Mouse (Mus musculus) heart, embryonic 14.5 days (tissue): ENCODE results near the gene Limd2. TPM values are rescaled to one million over a fixed set of nuclear protein-coding genes. Genes with fewer than 3 reads are reported as not detected.

ENCODE experiments used
- ATAC-seq: fragments of 200-750 bp; cut with Nextera tagmentation; 2 replicates; pipeline ENCODE4 v1.8.0; 2017; ENCODE audit warnings: low read depth, moderate TSS enrichment; ENCODE audit not compliant: insufficient number of reproducible peaks, insufficient read depth, low FRiP score
- H3K27ac ChIP-seq, 2 experiments: fragments of 200-500 bp in 1 of 2; fragments of 300-500 bp in 1 of 2; sonication (generic) in 1 of 2; replicated peaks in 1 of 2; 2 replicates each; pipeline ENCODE4 v1.5.1; 2012 to 2014; ENCODE audit warnings: low read depth in 2 of 2, low read length in 2 of 2, control low read depth in 1 of 2, mild to moderate bottlenecking in 1 of 2, mixed read lengths in 1 of 2; ENCODE audit not compliant: control insufficient read depth in 1 of 2, insufficient read depth in 1 of 2
- H3K27me3 ChIP-seq: fragments of 300-500 bp; sonication (generic); 2 replicates; pipeline ENCODE4 v1.6.1; 2014; ENCODE audit warnings: mild to moderate bottlenecking, low read length, control low read depth; ENCODE audit not compliant: control insufficient read depth, insufficient read depth
- H3K36me3 ChIP-seq: fragments of 300-500 bp; sonication (generic); 2 replicates; pipeline ENCODE4 v1.6.1; 2014; ENCODE audit warnings: mild to moderate bottlenecking, control low read depth, low read length, mixed read lengths; ENCODE audit not compliant: control insufficient read depth, insufficient read depth
- H3K4me1 ChIP-seq, 2 experiments: fragments of 200-500 bp in 1 of 2; fragments of 300-500 bp in 1 of 2; sonication (generic) in 1 of 2; 2 replicates each; pipeline ENCODE4 v1.6.1; 2012 to 2014; ENCODE audit warnings: low read length in 2 of 2, control low read depth in 1 of 2, mixed read lengths in 1 of 2; ENCODE audit not compliant: control insufficient read depth in 2 of 2, insufficient read depth in 2 of 2
- H3K4me2 ChIP-seq: fragments of 300-500 bp; sonication (generic); 2 replicates; pipeline ENCODE4 v1.6.1; 2014; ENCODE audit warnings: mild to moderate bottlenecking, low read length
- H3K4me3 ChIP-seq, 2 experiments: fragments of 200-500 bp in 1 of 2; fragments of 300-500 bp in 1 of 2; sonication (generic) in 1 of 2; 2 replicates each; pipeline ENCODE4 v1.5.1; 2012 to 2014; ENCODE audit warnings: low read length in 2 of 2, mild to moderate bottlenecking in 2 of 2, control low read depth in 1 of 2, low read depth in 1 of 2, moderate library complexity in 1 of 2; ENCODE audit not compliant: control insufficient read depth in 1 of 2, insufficient read depth in 1 of 2
- H3K9ac ChIP-seq: fragments of 300-500 bp; sonication (generic); 2 replicates; pipeline ENCODE4 v1.6.1; 2014; ENCODE audit warnings: mild to moderate bottlenecking, low read length
- H3K9me3 ChIP-seq: fragments of 300-500 bp; sonication (generic); 2 replicates; pipeline ENCODE4 v1.6.1; 2016; ENCODE audit warnings: low read length, control low read depth; ENCODE audit not compliant: control insufficient read depth
- WGBS: fragments of 180-500 bp; shearing (Covaris S2); extraction: QIAGEN DNeasy Blood & Tissue Kit; methylation state at CpG from one replicate; pipeline ENCODE4 v1.1.7; 2014; 5-methylcytosine and 5-hydroxymethylcytosine counted together
- polyA plus RNA-seq: library from polyadenylated mRNA; unstranded; fragments of >200 nt; fragmentation: Nextera tagmentation; extraction: Ambion mirVana; gene quantifications from 2 replicates; pipeline ENCODE4 v1.2.1, GENCODE M21; 2014

Limd2 gene
- polyA plus RNA-seq, 1 experiment from 2014 or later, result 84.6 TPM

DNA sequence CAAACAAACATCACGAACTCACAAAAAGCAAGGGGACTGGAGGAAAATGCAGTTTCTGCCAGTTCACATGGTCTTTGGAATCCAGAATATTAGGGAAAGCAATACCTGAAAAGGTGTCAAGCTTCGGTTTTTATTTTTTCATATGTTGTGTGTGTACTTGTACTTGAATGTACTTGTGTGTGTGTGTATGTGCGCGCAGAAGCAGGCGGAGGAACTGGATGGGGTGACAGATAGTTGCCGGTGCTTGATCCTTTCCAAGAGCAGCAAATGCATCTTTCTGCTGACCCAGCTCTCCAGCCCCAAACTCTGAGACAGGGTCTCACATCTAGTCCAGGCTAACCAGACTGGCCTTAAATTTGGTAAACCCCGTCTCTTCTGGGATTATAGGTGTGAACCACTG lies 34.2 kb upstream of the Limd2 start:
- H3K9me3 ChIP-seq, result no peaks in the 10 kb centered on the region
- WGBS, result 84% methylated on average over 7 of the region's 7 CpGs

DNA sequence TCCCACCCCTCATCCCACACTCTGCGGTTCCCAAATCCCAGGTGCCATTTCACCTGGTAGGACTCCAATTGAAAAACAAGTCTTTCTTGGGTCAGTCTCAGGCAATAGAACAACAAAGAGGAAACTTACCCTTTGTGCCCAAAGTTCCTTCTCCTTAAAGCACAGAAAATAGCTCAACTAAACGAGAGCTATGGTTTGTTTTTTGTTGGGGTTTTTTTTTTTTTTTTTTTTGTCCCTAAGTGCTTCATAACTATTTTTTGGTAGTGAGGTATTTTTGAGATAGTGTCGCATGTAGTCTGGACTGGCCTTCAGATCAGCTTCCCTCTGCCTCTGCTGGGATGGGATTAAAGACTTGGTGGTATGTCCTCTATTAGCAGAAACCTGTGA lies 33.5 kb upstream of the Limd2 start:
- no peaks in the 10 kb centered on the region for H3K27me3 ChIP-seq
- peak overlapping the region; percentile 66 to 83 for H3K4me3 ChIP-seq
- H3K36me3 ChIP-seq, result peaks cover 34% of the 10 kb centered on the region
- ATAC-seq, result no peak
- 26% methylated on average over 3 of the region's 3 CpGs for WGBS
- peak overlapping the region; percentile 82 for H3K4me2 ChIP-seq
- no peaks in the 10 kb centered on the region for H3K9me3 ChIP-seq
- peak overlapping the region; percentile 79 for H3K9ac ChIP-seq
- peak overlapping the region; percentile 78 to 84 for H3K27ac ChIP-seq
- H3K4me1 ChIP-seq, result peaks cover 2 to 14% of the 10 kb centered on the region in 2 experiments; a peak in 3 of 4 replicates

More for the DNA sequence above, 34.2 kb upstream of the Limd2 start:
- no peak overlapping the region for H3K4me3 ChIP-seq
- no peak for ATAC-seq
- no peak overlapping the region for H3K9ac ChIP-seq
- H3K4me2 ChIP-seq, result no peak overlapping the region
- H3K27me3 ChIP-seq, result no peaks in the 10 kb centered on the region
- peaks cover 2 to 14% of the 10 kb centered on the region in 2 experiments; a peak in 3 of 4 replicates for H3K4me1 ChIP-seq
- peak overlapping the region in 1 of 2 experiments; percentile 35; a peak in 1 of 4 replicates for H3K27ac ChIP-seq
- peaks cover 40% of the 10 kb centered on the region for H3K36me3 ChIP-seq

DNA sequence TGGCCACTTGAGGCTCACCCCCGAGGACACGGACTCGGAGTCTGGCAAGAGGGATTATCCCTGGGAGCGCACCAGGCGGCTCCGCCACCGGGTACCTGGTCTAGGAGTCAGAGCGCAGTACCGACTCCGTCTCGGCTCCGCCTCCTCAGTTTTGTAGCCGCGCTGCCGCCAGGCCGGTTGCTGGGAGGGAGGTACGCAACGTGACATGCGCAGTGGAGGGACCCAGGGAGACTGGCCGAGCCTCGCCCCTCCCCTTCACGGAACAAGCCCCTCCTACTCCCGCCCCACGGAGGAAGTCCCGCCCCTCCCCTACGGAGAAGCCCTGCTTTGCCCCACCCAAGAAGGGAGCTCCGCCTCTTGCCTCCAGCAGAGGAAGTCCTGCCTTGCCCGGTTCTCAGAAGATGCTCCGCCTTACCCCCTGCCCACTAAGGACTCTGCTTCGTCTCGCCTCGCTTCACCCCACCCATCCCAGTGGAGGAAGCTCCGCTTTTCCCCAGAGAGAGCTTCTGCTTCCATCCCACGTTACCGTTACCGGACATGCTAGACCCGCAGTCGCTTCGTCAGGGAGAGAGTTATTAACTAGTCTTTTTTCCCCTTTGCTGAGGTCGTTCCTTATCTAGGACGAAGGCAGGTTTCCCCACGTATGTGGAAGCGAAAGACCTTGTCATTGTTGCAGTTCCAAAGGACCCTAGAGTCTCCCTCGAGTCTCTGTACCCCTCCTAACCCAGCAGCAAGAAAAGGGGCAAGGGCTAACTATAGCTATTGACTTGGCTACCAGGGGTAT lies 32.9 kb upstream of the Limd2 start:
- peak; percentile 97 for ATAC-seq
- Histone ChIP-seq H3K27me3 (no peaks in the 10 kb centered on the region), H3K27ac (peak overlapping the region; percentile 85 to 88), H3K4me2 (peak overlapping the region; percentile 82), H3K4me3 (peak overlapping the region; percentile 83 to 91), H3K9ac (peak overlapping the region; percentile 85), H3K36me3 (peaks cover 29% of the 10 kb centered on the region), H3K4me1 (peaks cover 2 to 14% of the 10 kb centered on the region in 2 experiments; a peak in 3 of 4 replicates), H3K9me3 (no peaks in the 10 kb centered on the region)
- under 1% methylated on average over 41 of the region's 44 CpGs for WGBS

DNA sequence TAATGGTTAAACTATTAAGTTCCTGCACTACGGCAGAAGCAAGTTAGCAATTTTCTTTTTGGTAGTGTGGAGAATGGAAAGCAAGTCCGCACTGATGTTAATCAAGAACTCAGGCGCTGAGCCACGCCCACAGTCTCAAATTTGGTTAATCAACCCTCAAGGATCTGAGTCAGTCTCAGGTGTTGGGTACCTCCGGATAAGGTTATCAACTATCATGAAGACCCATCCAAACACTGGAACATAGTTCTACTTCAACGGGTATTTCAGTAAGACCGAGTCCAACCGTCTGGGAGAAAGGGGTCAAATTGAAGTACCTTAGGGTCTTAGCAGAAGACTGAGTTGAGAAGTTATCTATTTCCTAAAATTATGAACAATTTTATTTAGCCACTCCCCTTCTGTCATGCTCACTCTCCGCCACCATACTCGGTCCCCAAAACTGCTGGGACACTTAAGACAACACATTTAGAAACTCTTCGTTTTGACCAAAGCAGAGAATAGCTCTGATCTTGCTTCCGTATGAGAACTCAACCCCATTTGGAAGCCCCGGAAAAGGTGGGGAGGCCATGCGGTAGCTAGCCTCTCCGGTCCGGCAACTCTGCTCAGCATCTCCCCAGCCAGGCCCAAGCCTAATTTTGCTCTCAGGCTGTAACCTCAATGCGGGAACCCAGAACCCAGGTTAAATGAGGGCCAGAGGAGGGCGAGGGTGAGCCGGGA lies 32.2 kb upstream of the Limd2 start:
- ATAC-seq, result peak; percentile 2; the same call in 1 of the 2 replicates
- no peaks in the 10 kb centered on the region for H3K9me3 ChIP-seq
- H3K27me3 ChIP-seq, result no peaks in the 10 kb centered on the region
- H3K36me3 ChIP-seq, result peaks cover 21% of the 10 kb centered on the region
- H3K27ac ChIP-seq, result peak overlapping the region; percentile 85 to 88
- H3K4me2 ChIP-seq, result peak overlapping the region; percentile 82
- peak overlapping the region; percentile 83 to 91 for H3K4me3 ChIP-seq
- peaks cover 2 to 14% of the 10 kb centered on the region in 2 experiments; a peak in 3 of 4 replicates for H3K4me1 ChIP-seq
- peak overlapping the region; percentile 85 for H3K9ac ChIP-seq
- WGBS, result 11% methylated on average over 19 of the region's 19 CpGs

DNA sequence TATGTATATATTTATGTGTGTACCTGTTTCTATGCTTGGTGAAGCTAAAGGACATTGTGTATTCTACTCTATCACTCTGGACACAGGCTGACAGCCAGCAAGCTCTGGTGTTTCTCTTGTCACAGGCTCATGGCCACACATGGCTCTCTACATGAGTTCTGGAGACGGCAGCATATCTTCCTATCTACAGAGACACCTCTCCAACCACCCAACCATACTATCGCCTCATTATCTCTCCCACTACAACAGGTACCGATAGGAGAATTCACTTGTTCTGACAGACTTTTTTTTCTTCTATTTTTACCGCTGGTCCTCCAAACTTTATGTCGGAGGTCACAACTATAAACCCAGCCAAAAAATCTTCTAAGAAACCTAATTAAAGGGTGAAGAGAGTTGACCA lies 31.6 kb upstream of the Limd2 start:
- peaks cover 15% of the 10 kb centered on the region for H3K36me3 ChIP-seq
- peaks cover 2 to 14% of the 10 kb centered on the region in 2 experiments; a peak in 3 of 4 replicates for H3K4me1 ChIP-seq
- no peak overlapping the region for H3K27ac ChIP-seq
- WGBS, result 59% methylated on average over 5 of the region's 5 CpGs
- H3K9ac ChIP-seq, result peak overlapping the region; percentile 85; the same call in 1 of the 2 replicates
- ATAC-seq, result no peak
- H3K4me2 ChIP-seq, result peak overlapping the region; percentile 82
- peak overlapping the region in 1 of 2 experiments; percentile 83; a peak in 2 of 4 replicates for H3K4me3 ChIP-seq
- H3K9me3 ChIP-seq, result no peaks in the 10 kb centered on the region
- no peaks in the 10 kb centered on the region for H3K27me3 ChIP-seq

DNA sequence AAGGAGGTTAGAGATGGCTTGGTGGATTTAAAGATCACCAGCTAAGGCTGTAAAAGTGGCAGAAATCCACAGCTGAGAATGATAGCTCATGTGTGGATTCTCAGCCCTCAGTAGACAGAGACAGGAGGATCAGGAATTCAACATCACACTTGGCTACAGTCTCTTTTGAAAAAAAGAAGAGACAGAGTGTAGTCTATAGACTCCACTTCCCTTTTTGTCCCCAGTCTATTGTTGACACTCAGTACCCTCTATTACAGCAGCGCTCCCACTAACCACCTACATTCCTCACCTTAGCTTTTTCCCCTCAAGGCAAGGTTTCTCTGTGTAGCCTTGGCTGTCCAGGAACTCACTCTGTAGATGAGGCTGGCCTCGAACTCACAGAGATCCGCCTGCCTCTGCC lies 31.1 kb upstream of the Limd2 start:
- Histone ChIP-seq H3K4me1 (peaks cover 2 to 14% of the 10 kb centered on the region in 2 experiments; a peak in 3 of 4 replicates), H3K27me3 (no peaks in the 10 kb centered on the region), H3K4me2 (no peak overlapping the region), H3K9me3 (no peaks in the 10 kb centered on the region), H3K27ac (no peak overlapping the region), H3K9ac (no peak overlapping the region), H3K4me3 (no peak overlapping the region), H3K36me3 (peaks cover 12% of the 10 kb centered on the region; the same call in 1 of the 2 replicates)
- 95% methylated on average over 3 of the region's 3 CpGs for WGBS
- ATAC-seq, result no peak

DNA sequence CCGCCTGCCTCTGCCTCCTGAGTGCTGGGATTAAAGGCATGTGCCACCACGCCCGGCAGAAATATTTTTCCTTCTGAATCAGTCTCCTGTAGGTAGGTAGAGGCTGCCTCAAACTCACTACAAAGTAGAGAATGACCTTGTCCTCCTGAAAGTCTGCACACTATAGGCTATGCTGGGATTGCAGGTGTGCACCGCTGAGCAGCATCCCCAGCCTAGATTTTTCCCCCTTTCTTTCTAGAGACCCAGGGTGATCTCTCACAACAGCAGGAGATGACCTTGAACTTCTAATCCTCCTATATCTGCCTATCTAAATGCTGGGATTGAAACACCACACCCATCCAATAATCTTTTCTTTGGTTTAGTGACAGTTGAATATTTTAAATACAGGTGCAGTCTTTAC lies 26.7 kb upstream of the Limd2 start:
- H3K36me3 ChIP-seq, result peaks cover 23% of the 10 kb centered on the region
- H3K27me3 ChIP-seq, result no peaks in the 10 kb centered on the region
- H3K4me3 ChIP-seq, result no peak overlapping the region
- no peaks in the 10 kb centered on the region for H3K9me3 ChIP-seq
- H3K4me1 ChIP-seq, result peaks cover 0 to 2% of the 10 kb centered on the region in 2 experiments; a peak in 2 of 4 replicates
- no peak overlapping the region for H3K27ac ChIP-seq
- no peak overlapping the region for H3K4me2 ChIP-seq
- H3K9ac ChIP-seq, result no peak overlapping the region
- no peak for ATAC-seq
- WGBS, result 91% methylated on average over 4 of the region's 4 CpGs
